ENCODE assay signal across 9 mouse cellular contexts in the genomic region with DNA sequence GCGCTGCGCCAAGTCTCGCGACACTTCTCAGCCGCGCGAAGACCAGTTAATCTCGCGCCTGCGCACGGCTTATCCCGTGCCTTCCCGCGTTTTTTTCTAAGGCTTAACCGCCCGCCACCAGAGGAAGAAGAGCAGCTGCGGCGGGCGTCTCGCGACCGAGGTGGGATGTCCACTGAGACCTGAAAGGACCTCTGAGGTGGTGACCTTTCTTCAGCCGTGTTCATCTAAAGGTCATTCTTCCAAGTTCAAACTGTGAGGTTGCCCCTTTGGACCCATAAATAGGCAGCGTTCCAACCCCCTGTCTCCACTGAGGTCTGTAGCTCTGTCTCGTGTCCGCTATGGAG. TPM values are rescaled to one million over a fixed set of nuclear protein-coding genes. Genes with fewer than 3 reads are reported as not detected.
DNase-seq lines count a peak whose midpoint lies in the region; ATAC-seq and TF ChIP-seq lines count a peak whose summit lies in the region.
"Had no signal": no experiment of that assay in that cellular context is flagged by ENCODE, and none has a peak within 500 bp of the region (broad histone marks: within the 10 kb centered on the region; RNA-seq: fewer than 3 reads in every experiment).

No protein-coding gene starts in this region.

- H3K27ac ChIP-seq in heart, embryonic 13.5 days (replicated peaks), result no peak overlapping the region
- H3K27ac ChIP-seq in ES-Bruce4 (ENCODE audit: insufficient read depth, low read length), result no peak overlapping the region
- no peak overlapping the region for H3K27ac ChIP-seq in forebrain, embryonic 16.5 days (ENCODE audit: low read length)
- no peak overlapping the region for H3K27ac ChIP-seq in liver, embryonic 15.5 days (replicated peaks)

- H3K9me3 ChIP-seq in heart, embryonic 13.5 days, result peaks cover 8% of the 10 kb centered on the region; the same call in 1 of the 2 replicates
- H3K9me3 ChIP-seq in ES-Bruce4 (replicated peaks; ENCODE audit: control insufficient read depth, insufficient read depth, low read length, poor library complexity, severe bottlenecking), result no peaks in the 10 kb centered on the region
- H3K9me3 ChIP-seq in forebrain, embryonic 16.5 days (ENCODE audit: control insufficient read depth, low read length), result peaks cover 7% of the 10 kb centered on the region
- no peaks in the 10 kb centered on the region for H3K9me3 ChIP-seq in liver, embryonic 15.5 days (replicated peaks)

- H3K4me3 ChIP-seq in heart, embryonic 13.5 days, result peak overlapping the region; percentile 70
- H3K4me3 ChIP-seq in ES-Bruce4 (ENCODE audit: low read depth, low read length), result peak overlapping the region; percentile 3
- H3K4me3 ChIP-seq in forebrain, embryonic 16.5 days (replicated peaks; ENCODE audit: low read length), result peak overlapping the region; percentile 82
- H3K4me3 ChIP-seq in liver, embryonic 15.5 days (replicated peaks), result peak overlapping the region; percentile 57

- no peak overlapping the region for H3K9ac ChIP-seq in heart, embryonic 13.5 days
- H3K9ac ChIP-seq in ES-Bruce4 (ENCODE audit: low read depth, poor library complexity, severe bottlenecking), result no peak overlapping the region
- peak overlapping the region; percentile 39; the same call in 1 of the 2 replicates for H3K9ac ChIP-seq in forebrain, embryonic 16.5 days (replicated peaks; ENCODE audit: low read depth, low read length)
- no peak overlapping the region for H3K9ac ChIP-seq in liver, embryonic 15.5 days

- peaks cover 13% of the 10 kb centered on the region; the same call in 1 of the 2 replicates for H3K36me3 ChIP-seq in heart, embryonic 13.5 days
- H3K36me3 ChIP-seq in ES-Bruce4 (ENCODE audit: control insufficient read depth, insufficient read depth, low read length, poor library complexity, severe bottlenecking), result no peaks in the 10 kb centered on the region
- 0 out of 2 replicates have a peak, but pooled peaks cover 8% of the 10 kb centered on the region for H3K36me3 ChIP-seq in forebrain, embryonic 16.5 days (ENCODE audit: control insufficient read depth, insufficient read depth)
- H3K36me3 ChIP-seq in liver, embryonic 15.5 days (replicated peaks), result no peaks in the 10 kb centered on the region

- no peak for TF ChIP-seq POLR2A in ES-Bruce4 (IDR thresholded peaks at IDR 0.05; ENCODE audit: insufficient read depth, low read length)

- no peak for DNase-seq in heart, adult 9 months (ENCODE audit: low spot score in 2 of 2)
- no peak for DNase-seq in frontal cortex, postnatal 36 days (ENCODE audit: low spot score in 2 of 2)
- DNase-seq in adrenal gland, adult 18-20 months (ENCODE audit: low spot score in 2 of 2), result no peak
- DNase-seq in right cerebral cortex, postnatal 14 days, result no peak

- WGBS in heart, embryonic 13.5 days, result 19% methylated on average over 26 of the region's 26 CpGs
- WGBS in forebrain, embryonic 16.5 days, result 27% methylated on average over 26 of the region's 26 CpGs
- 21% methylated on average over 26 of the region's 26 CpGs for WGBS in liver, embryonic 15.5 days (ENCODE audit: insufficient replicate concordance)

- peaks cover 21% of the 10 kb centered on the region for H3K4me1 ChIP-seq in heart, embryonic 13.5 days
- no peaks in the 10 kb centered on the region for H3K4me1 ChIP-seq in ES-Bruce4 (ENCODE audit: control insufficient read depth, insufficient read depth, low read length)
- H3K4me1 ChIP-seq in forebrain, embryonic 16.5 days (replicated peaks; ENCODE audit: control insufficient read depth, insufficient read depth, low read length), result peaks cover 41% of the 10 kb centered on the region
- H3K4me1 ChIP-seq in liver, embryonic 15.5 days (replicated peaks), result peaks cover 15% of the 10 kb centered on the region

- TF ChIP-seq CTCF in ES-Bruce4 (IDR thresholded peaks at IDR 0.05; ENCODE audit: low read depth, low read length), result no peak

- peak overlapping the region; percentile 74 for H3K4me2 ChIP-seq in heart, embryonic 13.5 days
- H3K4me2 ChIP-seq in forebrain, embryonic 16.5 days (ENCODE audit: low read length), result peak overlapping the region; percentile 93
- H3K4me2 ChIP-seq in liver, embryonic 15.5 days, result peak overlapping the region; percentile 79

- no peak for ATAC-seq in heart, embryonic 13.5 days (ENCODE audit: extremely low read depth, insufficient number of reproducible peaks, low FRiP score, low TSS enrichment)
- ATAC-seq in forebrain, embryonic 16.5 days, result no peak
- no peak for ATAC-seq in liver, embryonic 15.5 days (ENCODE audit: insufficient read depth)

- no peak for TF ChIP-seq EP300 in ES-Bruce4 (IDR thresholded peaks at IDR 0.05; ENCODE audit: insufficient read depth, low read depth, low read length)

- peaks cover 10% of the 10 kb centered on the region for H3K27me3 ChIP-seq in heart, embryonic 13.5 days (replicated peaks)
- peaks cover 3% of the 10 kb centered on the region for H3K27me3 ChIP-seq in ES-Bruce4 (ENCODE audit: control insufficient read depth, insufficient read depth, low read length, poor library complexity, severe bottlenecking)
- 0 out of 2 replicates have a peak, but pooled peaks cover 2% of the 10 kb centered on the region for H3K27me3 ChIP-seq in forebrain, embryonic 16.5 days (replicated peaks; ENCODE audit: control insufficient read depth, insufficient read depth, low read length)
- H3K27me3 ChIP-seq in liver, embryonic 15.5 days, result peaks cover 21% of the 10 kb centered on the region

RNA-seq across cellular contexts. Expression of a gene that starts 0.4 kb away (rescaled TPM):
- polyA plus RNA-seq in heart, embryonic 13.5 days (2015; fragmentation: Nextera tagmentation; extraction: Ambion mirVana), result 1.6 and 2.5 TPM in 2 replicates
- polyA plus RNA-seq in ES-Bruce4 (2011; ENCODE audit: insufficient read depth, insufficient read length, low read depth, missing spikeins), result 16.5 and 24.6 TPM in 2 replicates
- 5.6 and 6.3 TPM in 2 replicates for polyA plus RNA-seq in forebrain, embryonic 16.5 days (2015; fragmentation: Nextera tagmentation; extraction: Ambion mirVana)
- 1.3 and 1.8 TPM in 2 replicates for polyA plus RNA-seq in liver, embryonic 15.5 days (2015; fragmentation: Nextera tagmentation; extraction: Ambion mirVana)
- total RNA-seq in adrenal gland, adult 18-20 months (2021), result under 1 TPM in 1 of 2 experiments, not detected in 1; 0.13 TPM

RNA-seq across cellular contexts. Expression of a gene that starts 0.6 kb away (rescaled TPM):
- polyA plus RNA-seq in heart, embryonic 13.5 days (2015; fragmentation: Nextera tagmentation; extraction: Ambion mirVana), result 9.3 and 9.7 TPM in 2 replicates
- 14.6 and 15.4 TPM in 2 replicates for polyA plus RNA-seq in ES-Bruce4 (2011; ENCODE audit: insufficient read depth, insufficient read length, low read depth, missing spikeins)
- 212 and 245 TPM in 2 replicates for polyA plus RNA-seq in forebrain, embryonic 16.5 days (2015; fragmentation: Nextera tagmentation; extraction: Ambion mirVana)
- polyA plus RNA-seq in liver, embryonic 15.5 days (2015; fragmentation: Nextera tagmentation; extraction: Ambion mirVana), result 0.45 and 0.62 TPM in 2 replicates
- under 1 TPM; 0.51 to 0.89 TPM for total RNA-seq in adrenal gland, adult 18-20 months (2021)

RNA-seq across cellular contexts. Expression of a gene that starts 0.6 kb away (rescaled TPM):
- polyA plus RNA-seq in heart, embryonic 13.5 days (2015; fragmentation: Nextera tagmentation; extraction: Ambion mirVana), result 0.04 and 0.06 TPM in 2 replicates
- polyA plus RNA-seq in ES-Bruce4 (2011; ENCODE audit: insufficient read depth, insufficient read length, low read depth, missing spikeins), result not detected in 2 replicates
- polyA plus RNA-seq in forebrain, embryonic 16.5 days (2015; fragmentation: Nextera tagmentation; extraction: Ambion mirVana), result 0.10 TPM in 1 of 2 replicates, not detected in the other
- polyA plus RNA-seq in liver, embryonic 15.5 days (2015; fragmentation: Nextera tagmentation; extraction: Ambion mirVana), result not detected in 2 replicates
- total RNA-seq in adrenal gland, adult 18-20 months (2021), result not detected
- polyA plus RNA-seq: large intestine, adult 2 months had no signal

RNA-seq across cellular contexts. Expression of a gene that starts 7.8 kb away (rescaled TPM):
- polyA plus RNA-seq in heart, embryonic 13.5 days (2015; fragmentation: Nextera tagmentation; extraction: Ambion mirVana), result 0.64 and 1.0 TPM in 2 replicates
- polyA plus RNA-seq in ES-Bruce4 (2011; ENCODE audit: insufficient read depth, insufficient read length, low read depth, missing spikeins), result 0.30 and 0.84 TPM in 2 replicates
- polyA plus RNA-seq in forebrain, embryonic 16.5 days (2015; fragmentation: Nextera tagmentation; extraction: Ambion mirVana), result 1.6 and 2.4 TPM in 2 replicates
- polyA plus RNA-seq in liver, embryonic 15.5 days (2015; fragmentation: Nextera tagmentation; extraction: Ambion mirVana), result 0.07 and 0.26 TPM in 2 replicates
- total RNA-seq in adrenal gland, adult 18-20 months (2021), result under 1 TPM in 1 of 2 experiments, not detected in 1; 0.58 TPM

RNA-seq across cellular contexts. Expression of a gene that starts 16.6 kb away (rescaled TPM):
- 2.9 and 3.0 TPM in 2 replicates for polyA plus RNA-seq in heart, embryonic 13.5 days (2015; fragmentation: Nextera tagmentation; extraction: Ambion mirVana)
- polyA plus RNA-seq in ES-Bruce4 (2011; ENCODE audit: insufficient read depth, insufficient read length, low read depth, missing spikeins), result 14.7 and 16.6 TPM in 2 replicates
- polyA plus RNA-seq in forebrain, embryonic 16.5 days (2015; fragmentation: Nextera tagmentation; extraction: Ambion mirVana), result 11.1 and 14.0 TPM in 2 replicates
- 2.5 and 3.6 TPM in 2 replicates for polyA plus RNA-seq in liver, embryonic 15.5 days (2015; fragmentation: Nextera tagmentation; extraction: Ambion mirVana)
- total RNA-seq in adrenal gland, adult 18-20 months (2021), result 10 to 100 TPM; 27.7 to 30.1 TPM

Comparison
In these comparisons a context has a peak if more than half of its experiments do, and no peak if none do; other contexts are left out.
1. H3K4me3 ChIP-seq: peak in every context shown above with its lines; median percentile 82 in forebrain, embryonic 16.5 days; 70 in heart, embryonic 13.5 days; 57 in liver, embryonic 15.5 days; 3 in ES-Bruce4.
2. RNA of a gene that starts 0.6 kb away (polyA plus RNA-seq): 212 to 245 TPM in forebrain, embryonic 16.5 days; 14.6 to 15.4 TPM in ES-Bruce4, 9.3 to 9.7 TPM in heart, embryonic 13.5 days and 0.45 to 0.62 TPM in liver, embryonic 15.5 days; every median in the first group is over 10 times any median in the second.
3. Peak in every context shown above with its lines, with median percentiles within 50 percentile points of each other: H3K4me2 ChIP-seq.